Mouse (Mus musculus): ENCODE measurements around the gene Celf2. TPM values are rescaled to one million over a fixed set of nuclear protein-coding genes. Genes with fewer than 3 reads are reported as not detected.
A peak's percentile ranks its signal among the peaks of the same experiment; 100 is the strongest.

Celf2 gene
- total RNA-seq, 1 experiment from 2014 or later, result 180 TPM

DNA sequence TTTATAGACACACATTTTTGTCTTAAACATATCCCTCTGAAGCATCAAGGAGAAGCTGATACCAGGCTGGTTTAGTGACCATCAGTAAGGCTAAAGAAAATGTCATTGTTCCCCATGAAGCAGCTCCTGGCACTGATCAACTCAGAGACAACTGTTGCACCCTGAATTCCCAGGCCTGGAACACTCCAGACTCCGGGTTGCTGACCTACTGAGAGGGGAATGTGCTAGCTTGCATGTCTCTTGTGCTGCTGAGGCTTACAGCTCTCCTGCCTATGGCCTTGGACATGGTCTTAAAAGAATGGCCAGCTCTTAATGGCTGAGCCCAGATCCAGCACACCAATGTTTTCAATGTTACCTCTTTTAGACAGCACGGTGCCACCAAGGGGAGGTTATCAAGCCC lies 970.9 kb downstream of the Celf2 start:
- no peak for ATAC-seq (replicated peaks in 1 of 2; ENCODE audit: insufficient read depth in 1 of 2, low FRiP score in 2 of 2, low TSS enrichment in 1 of 2, low read depth in 1 of 2, poor library complexity in 2 of 2, severe bottlenecking in 2 of 2)

DNA sequence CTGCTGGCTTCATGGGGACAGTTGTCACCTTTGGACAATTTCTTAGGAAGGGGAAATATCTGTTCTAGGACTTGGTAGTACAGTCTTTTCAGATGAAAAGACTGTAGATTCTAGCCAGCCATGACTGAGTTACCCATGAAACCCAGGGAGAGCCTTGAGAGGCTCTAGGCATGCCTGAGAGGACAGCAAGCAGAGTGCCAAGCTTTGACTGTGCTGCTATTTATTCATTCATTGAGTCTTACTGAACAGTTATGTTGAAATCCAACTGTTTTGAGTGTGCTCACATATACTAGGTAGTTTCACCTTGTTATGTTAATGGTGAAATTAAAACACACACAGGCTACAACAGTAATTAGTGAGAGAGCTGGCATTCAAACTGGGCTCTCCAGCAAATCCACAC lies 971.3 kb downstream of the Celf2 start:
- ATAC-seq (replicated peaks in 1 of 2; ENCODE audit: insufficient read depth in 1 of 2, low FRiP score in 2 of 2, low TSS enrichment in 1 of 2, low read depth in 1 of 2, poor library complexity in 2 of 2, severe bottlenecking in 2 of 2), result no peak

DNA sequence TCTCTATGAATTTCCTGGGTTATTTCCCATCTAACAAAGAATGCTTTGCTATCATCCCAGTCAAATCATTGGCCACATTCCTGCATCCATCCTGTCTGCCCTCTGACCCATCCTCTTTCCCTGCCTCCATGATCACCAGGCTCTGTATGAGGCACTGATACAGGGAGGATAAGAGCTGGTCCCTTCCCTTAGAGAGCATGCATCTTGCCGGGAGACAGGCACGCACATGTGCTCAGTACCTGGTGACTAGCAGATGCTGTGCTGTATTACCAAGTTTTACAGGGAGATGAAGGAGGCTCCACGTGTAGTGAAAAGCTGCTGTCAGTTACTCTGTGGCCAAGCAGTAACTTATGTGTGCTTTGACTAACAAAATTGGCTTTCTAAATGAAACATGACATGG lies 972.0 kb downstream of the Celf2 start:
- peak in 1 of 2 experiments; percentile 30; a peak in 2 of 4 replicates for ATAC-seq (replicated peaks in 1 of 2; ENCODE audit: insufficient read depth in 1 of 2, low FRiP score in 2 of 2, low TSS enrichment in 1 of 2, low read depth in 1 of 2, poor library complexity in 2 of 2, severe bottlenecking in 2 of 2)

DNA sequence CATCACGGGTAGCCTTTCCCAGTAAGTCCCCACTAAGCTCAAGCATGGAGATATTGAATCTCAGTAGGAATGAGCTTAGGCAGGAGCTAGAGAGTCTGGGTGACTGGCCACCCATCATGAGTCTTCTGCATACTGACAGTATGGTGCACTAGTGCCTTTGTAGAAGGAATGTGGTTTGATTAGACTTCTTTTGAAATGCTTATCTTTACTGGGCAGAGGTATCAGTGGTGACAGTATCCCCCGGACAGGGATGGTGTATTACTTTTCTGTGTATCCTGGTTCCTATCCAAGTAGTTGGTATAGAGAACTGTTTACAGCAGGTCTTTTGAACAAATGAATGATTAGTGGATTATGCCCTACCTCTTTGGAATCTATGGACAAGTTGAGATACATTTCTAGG lies 973.0 kb downstream of the Celf2 start:
- 0 out of 4 replicates have a peak, but pooled peaks of 1 of the 2 experiments have one; percentile 5 for ATAC-seq (replicated peaks in 1 of 2; ENCODE audit: insufficient read depth in 1 of 2, low FRiP score in 2 of 2, low TSS enrichment in 1 of 2, low read depth in 1 of 2, poor library complexity in 2 of 2, severe bottlenecking in 2 of 2)

DNA sequence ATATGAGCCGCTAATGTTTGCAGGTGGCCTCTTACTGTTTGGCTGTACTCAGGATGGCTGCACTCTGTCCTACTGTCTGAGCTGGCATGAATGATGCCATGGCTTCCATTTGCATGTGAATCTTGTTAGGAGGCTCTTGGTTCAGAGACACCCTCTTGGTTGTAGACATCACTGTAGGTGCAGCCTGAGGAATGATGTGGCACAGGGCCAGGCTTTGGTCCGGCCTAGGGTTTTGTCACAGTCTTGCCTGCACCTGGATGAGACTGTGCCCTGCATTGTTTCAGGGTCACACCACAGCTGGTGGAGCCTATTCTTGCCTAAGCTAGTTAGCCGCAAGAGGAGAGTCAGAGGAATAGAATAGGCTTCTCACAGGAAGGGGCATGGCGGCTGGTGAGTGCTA lies 977.0 kb downstream of the Celf2 start:
- ATAC-seq (replicated peaks in 1 of 2; ENCODE audit: insufficient read depth in 1 of 2, low FRiP score in 2 of 2, low TSS enrichment in 1 of 2, low read depth in 1 of 2, poor library complexity in 2 of 2, severe bottlenecking in 2 of 2), result no peak

DNA sequence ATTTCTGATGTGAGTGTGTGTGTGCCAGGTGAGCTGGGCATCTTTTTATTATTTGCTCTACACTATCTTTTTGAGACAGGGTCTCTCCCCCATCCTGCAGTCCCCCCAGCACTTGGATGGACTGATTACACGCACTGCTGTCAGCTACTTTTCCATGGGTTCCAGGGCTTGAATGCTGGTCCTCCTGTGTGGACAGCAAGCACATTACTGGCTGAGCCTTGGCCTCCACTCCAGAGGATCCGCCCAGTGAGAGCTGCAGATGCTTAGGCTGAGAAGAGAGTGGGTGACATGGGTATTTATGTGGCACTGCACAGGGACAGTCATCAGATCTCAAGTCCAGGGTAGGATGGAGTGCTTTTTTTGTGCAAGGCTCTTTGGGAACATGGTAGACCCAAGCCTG lies 981.3 kb downstream of the Celf2 start:
- no peak for ATAC-seq (replicated peaks in 1 of 2; ENCODE audit: insufficient read depth in 1 of 2, low FRiP score in 2 of 2, low TSS enrichment in 1 of 2, low read depth in 1 of 2, poor library complexity in 2 of 2, severe bottlenecking in 2 of 2)

DNA sequence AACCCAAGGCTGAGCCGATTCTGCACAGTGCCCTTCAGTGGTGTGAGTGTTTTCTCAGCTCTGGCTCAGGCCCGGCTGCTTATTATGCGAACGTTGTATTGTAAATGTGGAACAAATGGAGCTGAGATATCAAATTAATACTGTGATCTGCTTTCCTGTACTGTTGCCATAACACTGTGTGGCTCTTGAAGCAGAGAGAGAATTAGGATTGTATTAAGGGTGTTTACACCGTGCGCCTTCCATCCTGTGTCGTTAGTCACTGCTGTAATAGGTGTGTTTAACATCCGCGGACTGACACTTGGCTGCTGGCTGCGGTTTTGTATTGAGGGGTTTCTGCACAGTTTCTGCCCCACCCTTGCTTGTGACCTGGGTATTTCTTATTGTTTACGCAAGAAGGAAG lies 982.5 kb downstream of the Celf2 start:
- ATAC-seq (replicated peaks in 1 of 2; ENCODE audit: insufficient read depth in 1 of 2, low FRiP score in 2 of 2, low TSS enrichment in 1 of 2, low read depth in 1 of 2, poor library complexity in 2 of 2, severe bottlenecking in 2 of 2), result no peak

DNA sequence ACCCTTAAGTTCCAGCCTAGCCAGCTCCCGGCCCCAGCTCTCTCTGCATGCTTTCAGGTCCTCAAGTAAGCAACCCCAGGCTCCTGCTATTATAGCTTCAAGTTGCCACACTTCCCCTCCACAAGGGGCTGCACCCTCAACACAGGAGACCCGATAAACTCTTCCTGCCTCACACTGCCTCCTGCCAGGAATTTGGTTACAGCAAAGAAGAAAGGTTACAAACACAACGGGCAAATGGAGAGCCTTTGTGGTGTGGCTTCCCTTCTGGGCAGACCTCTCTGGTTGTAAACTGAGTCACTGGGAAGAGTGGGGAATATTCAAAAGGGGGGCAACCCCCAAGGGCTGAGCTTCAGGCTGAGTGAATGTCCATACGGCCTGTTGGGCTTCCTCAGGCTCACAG lies 983.1 kb downstream of the Celf2 start:
- ATAC-seq (replicated peaks in 1 of 2; ENCODE audit: insufficient read depth in 1 of 2, low FRiP score in 2 of 2, low TSS enrichment in 1 of 2, low read depth in 1 of 2, poor library complexity in 2 of 2, severe bottlenecking in 2 of 2), result no peak

DNA sequence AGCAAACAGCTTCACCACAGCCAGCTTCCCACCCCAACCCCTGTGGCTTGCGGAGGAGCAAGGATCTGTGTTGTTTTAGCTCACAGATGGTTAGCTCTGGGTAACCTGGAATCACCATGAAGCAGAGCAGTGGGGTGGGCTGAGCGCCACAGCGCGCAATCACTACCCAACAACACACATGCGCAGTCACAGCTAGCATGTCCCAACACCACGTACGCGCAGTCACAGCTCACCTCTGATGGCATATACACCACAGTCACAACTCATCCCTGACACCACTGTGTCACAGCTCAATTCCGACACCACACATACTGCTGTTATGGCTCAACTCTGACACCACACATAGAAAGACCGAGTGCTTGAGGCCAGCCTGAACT lies 985.5 kb downstream of the Celf2 start:
- no peak for ATAC-seq (replicated peaks in 1 of 2; ENCODE audit: insufficient read depth in 1 of 2, low FRiP score in 2 of 2, low TSS enrichment in 1 of 2, low read depth in 1 of 2, poor library complexity in 2 of 2, severe bottlenecking in 2 of 2)

DNA sequence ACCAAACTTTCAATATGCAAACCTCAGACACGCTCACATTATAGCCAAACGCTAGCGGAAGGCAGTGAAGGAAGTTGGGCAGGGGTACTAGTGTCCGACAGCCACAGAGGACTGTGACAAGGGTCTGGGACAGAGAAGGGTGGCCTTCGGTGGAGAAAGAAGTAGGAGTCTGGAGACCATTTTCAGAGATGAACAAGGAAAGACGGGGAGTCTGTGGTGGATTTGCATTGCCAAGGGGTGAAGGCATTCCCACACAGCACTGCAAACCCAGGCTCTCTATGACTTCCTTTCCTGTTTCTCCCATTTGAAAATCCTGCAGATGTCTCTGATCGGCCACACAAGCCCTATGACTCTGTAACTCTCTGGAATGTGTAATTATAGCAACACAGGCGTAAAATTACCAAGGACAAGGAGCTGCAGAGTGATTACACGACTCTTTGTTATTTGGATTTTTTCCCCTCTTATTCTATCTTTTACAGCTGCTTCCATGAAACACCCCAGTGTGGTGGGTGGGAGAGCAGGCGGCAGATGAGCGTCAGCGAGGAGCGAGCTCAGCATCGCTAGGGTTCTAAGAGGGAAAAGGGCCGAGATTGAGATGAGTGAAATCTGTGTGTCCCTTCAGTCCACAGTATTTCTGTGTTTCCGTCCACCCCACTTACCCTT lies 986.0 kb downstream of the Celf2 start:
- no peak for ATAC-seq (replicated peaks in 1 of 2; ENCODE audit: insufficient read depth in 1 of 2, low FRiP score in 2 of 2, low TSS enrichment in 1 of 2, low read depth in 1 of 2, poor library complexity in 2 of 2, severe bottlenecking in 2 of 2)

DNA sequence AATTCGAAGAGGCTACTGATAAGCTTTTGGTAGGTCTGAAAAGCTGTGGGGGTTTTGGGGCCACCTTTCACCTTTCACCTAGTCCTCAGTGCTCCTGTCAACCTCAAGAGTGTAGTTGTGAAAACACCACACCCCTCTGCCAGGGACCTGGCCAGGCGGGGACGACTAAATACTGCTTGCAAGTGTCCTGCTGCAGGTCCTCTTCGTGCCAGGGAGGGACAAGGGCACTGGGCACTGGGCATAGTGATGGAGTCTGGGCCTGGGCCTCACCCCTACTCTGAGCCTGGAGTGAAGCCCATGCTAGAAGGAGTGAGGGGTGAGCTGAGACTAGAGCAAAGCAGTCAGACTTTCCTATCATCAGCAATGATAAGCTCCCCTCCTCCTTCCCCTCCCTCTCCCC lies 987.0 kb downstream of the Celf2 start:
- ATAC-seq (replicated peaks in 1 of 2; ENCODE audit: insufficient read depth in 1 of 2, low FRiP score in 2 of 2, low TSS enrichment in 1 of 2, low read depth in 1 of 2, poor library complexity in 2 of 2, severe bottlenecking in 2 of 2), result no peak

DNA sequence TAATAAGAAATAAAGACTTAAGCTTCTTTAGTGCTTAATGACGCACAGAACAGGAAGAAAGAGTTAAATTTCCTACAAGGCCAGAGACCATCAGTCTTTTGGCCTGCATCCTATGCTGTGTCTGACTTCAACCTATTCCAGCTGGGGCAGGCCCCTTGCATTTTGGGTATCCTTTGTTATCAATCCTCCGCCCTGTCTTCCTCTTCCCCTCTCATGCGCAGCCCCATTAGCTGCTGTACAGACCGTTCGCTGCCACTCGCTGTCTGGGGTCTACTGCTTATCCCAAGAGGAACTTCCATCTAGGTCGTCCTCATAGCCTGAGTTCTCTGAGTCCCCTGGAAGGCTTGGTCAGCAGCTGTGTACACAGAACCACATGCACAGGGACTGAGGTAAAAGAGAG lies 996.2 kb downstream of the Celf2 start:
- no peak for ATAC-seq (replicated peaks in 1 of 2; ENCODE audit: insufficient read depth in 1 of 2, low FRiP score in 2 of 2, low TSS enrichment in 1 of 2, low read depth in 1 of 2, poor library complexity in 2 of 2, severe bottlenecking in 2 of 2)

DNA sequence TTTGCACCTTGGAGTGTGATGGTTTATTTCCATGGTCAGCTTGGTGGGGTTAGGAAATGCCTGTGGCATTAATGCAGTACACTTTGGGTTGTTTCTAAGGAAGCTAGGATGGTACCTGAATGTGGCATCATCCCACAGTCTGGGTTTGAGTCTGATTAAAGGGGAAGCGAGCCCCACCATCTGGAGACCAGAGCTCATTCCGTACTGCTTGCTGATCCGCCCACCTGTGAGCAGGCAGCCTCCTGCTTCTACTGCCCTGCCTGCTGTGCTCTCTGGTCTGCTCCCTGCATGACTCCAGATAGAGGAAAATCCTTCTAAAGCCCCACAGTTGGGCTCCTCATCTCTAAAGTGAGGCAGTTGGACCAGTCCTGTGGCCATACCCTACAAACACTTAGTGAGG lies 1002.3 kb downstream of the Celf2 start:
- ATAC-seq (replicated peaks in 1 of 2; ENCODE audit: insufficient read depth in 1 of 2, low FRiP score in 2 of 2, low TSS enrichment in 1 of 2, low read depth in 1 of 2, poor library complexity in 2 of 2, severe bottlenecking in 2 of 2), result no peak

DNA sequence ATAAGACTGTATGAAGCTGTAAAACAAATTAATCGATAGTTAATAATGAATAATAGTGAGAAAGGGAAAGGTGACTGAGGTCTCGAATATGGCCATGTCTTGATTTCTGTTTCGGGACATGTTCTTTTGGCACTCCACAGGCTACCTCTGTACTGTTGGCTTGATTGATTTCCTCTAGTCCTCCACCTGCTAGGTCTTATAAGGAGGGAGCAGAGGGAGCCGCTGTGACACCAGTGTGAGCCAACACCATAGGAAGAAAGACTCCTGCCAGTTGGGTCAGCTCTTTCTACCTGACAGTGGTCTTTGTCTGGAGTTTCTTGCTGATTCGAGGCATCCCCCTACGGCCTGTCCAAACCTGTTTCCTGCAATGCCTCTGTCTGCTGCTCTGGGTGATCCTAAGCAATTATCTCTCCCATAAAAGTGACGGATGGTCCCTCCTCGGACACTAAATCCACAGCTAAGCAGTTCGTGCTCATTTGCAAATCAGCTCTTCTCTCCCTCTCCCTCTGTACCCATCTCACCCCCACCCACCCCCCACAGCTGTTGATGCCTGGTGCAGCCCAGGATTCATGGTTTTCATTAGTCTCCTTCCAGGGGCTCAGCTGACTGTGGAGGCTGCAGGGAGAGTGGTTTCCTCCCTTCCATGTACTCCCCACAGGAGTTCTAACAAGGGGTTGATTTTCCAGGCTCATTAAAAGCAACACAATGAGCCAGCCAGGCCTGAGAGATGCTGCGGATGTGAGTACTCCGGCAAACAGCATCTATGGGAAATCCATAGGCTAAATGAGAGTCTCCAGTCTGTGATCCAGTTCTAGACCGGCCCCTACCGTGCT lies 1003.2 kb downstream of the Celf2 start:
- no peak for ATAC-seq (replicated peaks in 1 of 2; ENCODE audit: insufficient read depth in 1 of 2, low FRiP score in 2 of 2, low TSS enrichment in 1 of 2, low read depth in 1 of 2, poor library complexity in 2 of 2, severe bottlenecking in 2 of 2)

DNA sequence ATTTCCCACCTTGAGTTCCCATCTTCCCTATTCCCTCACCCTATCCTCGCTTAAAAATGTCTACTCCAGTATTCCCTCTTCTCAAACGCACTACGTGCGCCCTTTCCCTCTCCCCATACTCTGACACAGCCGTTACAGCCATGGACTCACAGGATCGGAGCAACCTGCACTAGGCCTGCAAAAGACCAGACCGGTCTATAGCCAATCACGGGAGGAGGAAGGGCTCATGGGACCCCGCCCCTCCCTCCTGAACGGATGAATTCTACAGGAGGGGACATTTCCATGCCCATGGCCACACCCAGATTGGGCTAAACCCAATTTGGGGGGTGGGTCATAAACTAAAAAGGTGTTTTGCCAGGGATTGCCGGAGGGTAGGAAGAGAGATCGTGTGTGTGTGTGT lies 1003.8 kb downstream of the Celf2 start:
- no peak for ATAC-seq (replicated peaks in 1 of 2; ENCODE audit: insufficient read depth in 1 of 2, low FRiP score in 2 of 2, low TSS enrichment in 1 of 2, low read depth in 1 of 2, poor library complexity in 2 of 2, severe bottlenecking in 2 of 2)

DNA sequence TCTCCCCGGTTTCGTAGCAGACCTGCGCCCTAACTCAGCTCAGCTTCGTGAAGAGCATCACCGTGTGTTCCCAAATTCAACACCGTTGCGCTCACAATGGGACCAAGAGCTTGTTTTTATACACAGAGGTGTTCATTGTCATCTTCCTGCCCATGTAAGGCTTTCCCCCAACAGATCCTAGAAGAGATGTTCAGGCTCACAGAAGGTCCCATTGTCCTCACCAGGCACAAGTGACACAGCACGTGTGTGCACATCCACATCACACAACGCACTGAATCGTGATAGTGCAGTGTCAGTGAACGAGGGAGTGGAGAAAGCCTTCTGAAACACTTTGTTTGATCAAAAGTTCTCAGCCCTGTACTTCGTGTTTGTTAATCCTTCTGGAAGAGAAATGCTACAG lies 1011.3 kb downstream of the Celf2 start:
- no peak for ATAC-seq (replicated peaks in 1 of 2; ENCODE audit: insufficient read depth in 1 of 2, low FRiP score in 2 of 2, low TSS enrichment in 1 of 2, low read depth in 1 of 2, poor library complexity in 2 of 2, severe bottlenecking in 2 of 2)

DNA sequence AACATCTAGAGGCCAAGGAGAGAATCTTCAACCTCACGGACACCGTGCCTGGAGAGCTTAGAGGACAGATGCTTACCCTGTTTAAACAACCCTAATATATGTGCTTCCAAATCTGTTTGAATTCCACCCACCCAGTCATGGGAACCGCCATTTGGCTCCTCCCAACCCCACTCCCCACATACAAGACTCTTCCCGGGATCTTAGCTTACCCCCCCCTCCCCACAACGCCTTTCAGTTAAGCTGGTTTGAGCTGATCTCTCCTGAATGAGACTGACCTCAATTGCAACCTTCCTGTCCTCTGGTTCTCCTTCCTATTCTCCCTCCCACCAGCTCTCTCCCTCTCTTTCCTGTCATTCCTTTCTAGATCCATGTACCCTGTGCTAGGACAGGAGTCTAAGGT lies 1011.7 kb downstream of the Celf2 start:
- ATAC-seq (replicated peaks in 1 of 2; ENCODE audit: insufficient read depth in 1 of 2, low FRiP score in 2 of 2, low TSS enrichment in 1 of 2, low read depth in 1 of 2, poor library complexity in 2 of 2, severe bottlenecking in 2 of 2), result no peak

DNA sequence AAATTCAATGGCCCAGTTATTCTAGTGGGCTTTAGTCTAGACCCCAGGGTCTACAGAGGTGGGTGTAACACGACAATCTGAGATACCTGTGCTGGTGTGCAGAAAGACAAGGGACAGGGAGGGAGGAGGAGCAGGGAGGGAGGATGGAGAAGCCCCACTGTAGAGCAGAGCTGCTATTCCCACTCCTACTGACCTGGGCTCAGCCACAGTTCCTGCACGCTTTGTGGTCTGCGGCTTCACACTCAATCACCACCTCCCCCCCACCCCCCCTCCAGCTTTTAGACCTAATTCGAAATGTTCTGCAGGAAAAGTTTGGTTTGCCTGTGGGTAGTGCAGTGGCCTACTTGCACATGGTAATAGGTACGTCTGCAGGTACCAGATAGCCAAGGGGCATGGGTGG lies 1015.5 kb downstream of the Celf2 start:
- peak; percentile 62 to 79; a peak in 3 of 4 replicates for ATAC-seq (replicated peaks in 1 of 2; ENCODE audit: insufficient read depth in 1 of 2, low FRiP score in 2 of 2, low TSS enrichment in 1 of 2, low read depth in 1 of 2, poor library complexity in 2 of 2, severe bottlenecking in 2 of 2)

DNA sequence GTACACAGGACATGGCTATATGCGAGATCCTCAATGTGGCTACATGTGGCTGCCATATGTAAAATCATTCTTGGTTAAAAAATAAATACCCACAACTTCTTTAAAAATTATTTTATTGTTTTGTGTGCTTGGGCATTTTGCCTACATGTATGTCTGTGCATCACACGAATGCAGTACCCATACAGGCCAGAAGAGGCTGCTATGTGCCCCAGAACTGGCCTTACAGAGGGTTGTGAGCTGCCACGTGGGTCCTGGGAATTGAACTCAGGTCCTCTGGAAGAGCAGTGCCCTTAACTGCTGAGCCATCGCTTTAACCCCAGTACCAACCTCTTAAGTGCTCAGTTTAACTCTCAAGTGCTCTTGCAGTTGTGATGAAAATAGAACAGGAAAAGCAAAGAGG lies 1018.5 kb downstream of the Celf2 start:
- ATAC-seq (replicated peaks in 1 of 2; ENCODE audit: insufficient read depth in 1 of 2, low FRiP score in 2 of 2, low TSS enrichment in 1 of 2, low read depth in 1 of 2, poor library complexity in 2 of 2, severe bottlenecking in 2 of 2), result no peak
